Mouse (Mus musculus) heart, postnatal 0 days (tissue): ENCODE measurements around the gene Lmnb2.

ENCODE experiments used
- CTCF ChIP-seq: IDR thresholded peaks from 2 replicates; pipeline ENCODE4 v1.5.1; 2016; ENCODE audit warnings: antibody characterized with exemption, control low read depth, low read depth
- EP300 ChIP-seq: IDR thresholded peaks from 2 replicates; pipeline ENCODE4 v1.6.1; 2016; ENCODE audit warnings: antibody characterized with exemption, low read depth

- TF ChIP-seq CTCF (no peak), EP300 (no peak)
Observed at GRCm38 (mm10) chr10:80934136-80934985, 16.3 kb upstream of the Lmnb2 start.
